In genomic region chr12:99199124-99199483, GRCm38 (mm10) we compare ENCODE assay signal across 11 mouse cellular contexts.
DNase-seq lines count a peak whose midpoint lies in the region; ATAC-seq and TF ChIP-seq lines count a peak whose summit lies in the region.
"Had no signal": no experiment of that assay in that cellular context is flagged by ENCODE, and none has a peak within 500 bp of the region (broad histone marks: within the 10 kb centered on the region; RNA-seq: fewer than 3 reads in every experiment).

No protein-coding gene starts in this region.

- H3K27me3 ChIP-seq in lung, postnatal 0 days (replicated peaks; ENCODE audit: insufficient read depth, low read length): no peaks in the 10 kb centered on the region
- H3K27me3 ChIP-seq: embryonic facial prominence, embryonic 12.5 days had no signal

- TF ChIP-seq CTCF in lung, postnatal 0 days (IDR thresholded peaks at IDR 0.05): peak; percentile 42
- TF ChIP-seq CTCF in lung, adult 2 months (IDR thresholded peaks at IDR 0.05; ENCODE audit: insufficient read depth, low read length): no peak

- TF ChIP-seq EP300 in lung, postnatal 0 days (IDR thresholded peaks at IDR 0.05): no peak

- no peak overlapping the region for H3K4me3 ChIP-seq in lung, postnatal 0 days (ENCODE audit: low read depth, low read length)
- H3K4me3 ChIP-seq in lung, adult 2 months (replicated peaks; ENCODE audit: extremely low read depth, low read depth, low read length): no peak overlapping the region
- H3K4me3 ChIP-seq: embryonic facial prominence, embryonic 12.5 days had no signal

- H3K9ac ChIP-seq in lung, postnatal 0 days (replicated peaks; ENCODE audit: low read depth): no peak overlapping the region
- H3K9ac ChIP-seq: embryonic facial prominence, embryonic 12.5 days had no signal

- no peak overlapping the region for H3K27ac ChIP-seq in lung, postnatal 0 days (ENCODE audit: low read length)
- H3K27ac ChIP-seq: embryonic facial prominence, embryonic 12.5 days had no signal

- WGBS in lung, postnatal 0 days: 85% methylated on average over 5 of the region's 5 CpGs
- WGBS in lung, adult 2 months: 83% methylated on average over 5 of the region's 5 CpGs

- H3K36me3 ChIP-seq in lung, postnatal 0 days (ENCODE audit: insufficient read depth, low read length): no peaks in the 10 kb centered on the region

- DNase-seq in cerebellum, adult 8-10 months: peak; percentile 49
- DNase-seq in cerebellum, adult 11 months: no peak
- no peak for DNase-seq in lung, postnatal 0 days (ENCODE audit: low spot score)
- DNase-seq in lung, adult 2 months: no peak
- DNase-seq in kidney, adult 8-10 months: peak; percentile 66
- DNase-seq in c-Kit-positive CD71-positive TER-119-positive erythroid progenitor cells, embryonic 14.5 days (ENCODE audit: low spot score): no peak
- no peak for DNase-seq in retina, postnatal 1 day
- DNase-seq in urinary bladder, postnatal 36 days (ENCODE audit: low spot score in 2 of 2): no peak
- DNase-seq: B cell, adult 2 months; heart, postnatal 36 days had no signal

- H3K9me3 ChIP-seq in lung, postnatal 0 days (ENCODE audit: low read length): no peaks in the 10 kb centered on the region
- H3K9me3 ChIP-seq: embryonic facial prominence, embryonic 12.5 days had no signal

- no peak for TF ChIP-seq POLR2A in lung, adult 2 months (IDR thresholded peaks at IDR 0.05; ENCODE audit: borderline replicate concordance, extremely low read depth, low read depth, low read length)

- no peaks in the 10 kb centered on the region for H3K4me1 ChIP-seq in lung, postnatal 0 days (ENCODE audit: insufficient read depth, low read depth, low read length)
- peaks cover 4% of the 10 kb centered on the region for H3K4me1 ChIP-seq in lung, adult 2 months (ENCODE audit: control insufficient read depth, insufficient read depth, low read length)
- H3K4me1 ChIP-seq: embryonic facial prominence, embryonic 12.5 days had no signal

- ATAC-seq in lung, postnatal 0 days: no peak

- H3K4me2 ChIP-seq in lung, postnatal 0 days (replicated peaks; ENCODE audit: low read depth, low read length): no peak overlapping the region
- H3K4me2 ChIP-seq: embryonic facial prominence, embryonic 12.5 days had no signal

Comparison
In these comparisons a context has a peak if more than half of its experiments do, and no peak if none do; other contexts are left out.
1. DNase-seq: peak in cerebellum, adult 8-10 months (single experiment) and kidney, adult 8-10 months (2 of 2); none in cerebellum, adult 11 months (single experiment), lung, postnatal 0 days (single experiment), lung, adult 2 months (single experiment), c-Kit-positive CD71-positive TER-119-positive erythroid progenitor cells, embryonic 14.5 days (single experiment), retina, postnatal 1 day (single experiment) and urinary bladder, postnatal 36 days (0 of 2).